Mouse (Mus musculus): Measurements from ENCODE around the gene Plppr2.

Plppr2 gene

GRCm38 (mm10) chr9:21932445-21933137 lies 4.2 kb upstream of the Plppr2 start:
- no peak for DNase-seq (ENCODE audit: low read depth, low spot score)

- DNase-seq (ENCODE audit: low read depth, low spot score), result no peak
Measured at GRCm38 (mm10) chr9:21934021-21934420, 2.8 kb upstream of the Plppr2 start.

DNA sequence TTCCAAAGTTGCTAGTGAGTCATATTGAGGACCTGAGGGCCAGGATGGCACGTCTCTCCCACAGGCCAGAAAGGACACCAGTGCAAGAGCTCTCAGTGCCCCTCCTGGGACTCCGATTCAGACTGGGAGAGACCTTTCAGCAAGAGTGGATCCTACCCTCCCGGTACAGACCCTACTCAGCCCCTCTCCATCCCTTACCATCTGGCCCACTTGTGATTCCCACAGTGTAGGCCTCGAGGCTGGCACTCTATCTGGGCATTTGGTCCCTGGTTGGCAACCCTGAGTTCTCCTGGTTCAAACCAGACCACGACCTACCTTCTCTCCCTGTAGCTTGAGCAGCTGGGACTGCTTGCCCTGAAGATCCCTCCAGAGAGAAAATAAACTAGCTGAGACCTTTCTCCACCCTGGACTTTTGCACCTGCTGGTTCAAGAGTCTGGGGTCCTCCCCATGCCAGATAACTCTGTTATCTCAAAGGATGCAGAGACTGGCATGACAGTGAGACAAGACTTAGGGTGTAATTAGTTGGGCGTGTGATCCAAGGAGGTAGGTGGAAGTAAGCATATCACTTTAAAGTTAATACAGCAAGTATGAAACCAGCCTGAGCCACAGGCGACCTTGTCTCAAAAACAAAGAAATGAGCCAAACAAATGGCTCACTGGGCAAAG lies 1.2 kb upstream of the Plppr2 start:
- DNase-seq (ENCODE audit: low read depth, low spot score), result no peak

DNA sequence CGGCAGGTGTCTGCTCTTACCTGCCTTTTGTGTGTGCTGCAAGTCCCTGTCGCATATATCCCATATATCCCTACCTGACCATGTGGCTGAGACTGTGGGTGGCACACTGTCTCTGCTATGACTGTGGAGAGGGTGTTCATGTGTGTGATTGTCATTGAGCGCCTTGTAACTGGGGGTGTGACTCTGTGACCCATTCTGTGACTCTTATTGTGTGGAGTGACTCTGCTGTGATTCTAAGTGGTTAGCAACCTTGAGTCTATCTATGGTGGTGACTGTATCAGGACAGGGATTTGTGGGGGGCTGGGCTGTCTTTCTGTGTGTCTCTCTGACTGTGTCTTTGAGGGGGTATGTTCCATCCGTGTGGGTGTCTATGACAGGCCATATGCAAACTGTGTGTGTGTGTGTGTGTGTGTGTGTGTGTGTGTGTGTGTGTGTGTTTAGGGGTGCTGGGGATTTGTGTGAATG lies 910 bp downstream of the Plppr2 start:
- DNase-seq (ENCODE audit: low read depth, low spot score), result no peak

DNA sequence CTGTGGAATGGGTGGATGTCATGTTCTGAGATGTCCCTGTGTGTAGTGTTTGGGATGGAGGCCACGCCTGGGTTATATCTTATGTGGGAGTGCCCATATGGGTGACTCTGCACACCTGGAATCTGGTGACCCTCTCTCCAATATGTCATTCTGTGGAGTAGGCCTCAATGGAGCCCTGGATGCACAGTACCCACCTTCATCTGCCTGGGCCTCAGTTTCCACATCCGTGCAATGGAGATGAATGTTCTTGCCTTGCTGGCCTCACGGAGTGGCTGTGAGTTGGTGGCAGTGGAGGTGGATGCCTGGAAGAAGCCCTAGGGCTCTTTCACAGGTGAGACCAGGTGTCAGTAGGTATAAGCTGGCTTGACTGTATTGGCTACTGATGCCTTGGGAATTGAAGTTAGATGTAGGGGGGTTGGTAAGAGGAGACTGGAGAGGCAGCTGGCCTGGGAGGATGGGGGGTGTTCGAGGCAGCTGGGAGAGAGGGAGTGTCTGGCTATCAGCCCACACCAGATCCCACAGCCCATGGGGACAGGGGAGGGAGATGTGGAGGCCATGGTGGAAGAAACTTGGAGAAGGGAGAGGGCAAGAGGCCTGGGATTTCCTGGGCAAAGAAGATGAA lies 1.5 kb downstream of the Plppr2 start:
- no peak for DNase-seq (ENCODE audit: low read depth, low spot score)

DNA sequence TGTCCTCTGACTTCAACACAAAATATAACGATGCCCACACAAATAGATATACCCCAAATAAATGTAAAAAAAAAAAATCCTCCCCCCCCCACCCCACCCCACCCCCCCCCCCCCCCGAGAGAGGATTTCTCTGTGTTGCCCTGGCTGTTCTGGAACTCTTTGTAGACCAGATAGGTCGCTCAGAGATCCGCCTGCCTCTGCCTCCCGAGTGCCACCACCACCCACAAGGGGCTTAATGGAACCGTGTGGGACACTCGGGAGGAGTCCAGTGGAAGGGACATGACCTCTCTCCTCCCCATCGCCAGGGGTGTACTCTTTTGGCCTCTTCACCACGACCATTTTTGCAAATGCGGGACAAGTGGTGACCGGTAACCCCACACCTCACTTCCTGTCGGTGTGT lies 6.2 kb downstream of the Plppr2 start:
- DNase-seq (ENCODE audit: low read depth, low spot score), result no peak

DNA sequence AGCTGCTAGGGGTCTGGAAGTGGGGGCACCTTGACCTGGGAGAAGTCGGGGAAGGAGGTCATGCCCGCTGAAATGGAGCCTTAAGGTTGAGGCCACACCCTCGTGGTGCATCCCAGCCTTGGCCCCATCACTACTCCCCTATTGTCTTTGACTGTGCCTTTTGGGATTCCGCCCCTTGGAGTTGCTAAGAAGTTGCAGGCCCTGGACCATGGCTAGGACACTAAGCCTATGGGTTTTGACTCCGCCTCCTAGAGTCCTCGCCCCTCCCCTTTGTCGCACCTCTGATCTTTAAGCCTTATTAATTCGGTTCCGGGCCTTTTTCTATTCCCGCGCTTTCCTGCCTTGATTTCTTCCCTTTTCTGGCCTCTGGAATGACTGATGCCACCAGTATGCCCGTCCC lies 6.8 kb downstream of the Plppr2 start:
- no peak for DNase-seq (ENCODE audit: low read depth, low spot score)

DNA sequence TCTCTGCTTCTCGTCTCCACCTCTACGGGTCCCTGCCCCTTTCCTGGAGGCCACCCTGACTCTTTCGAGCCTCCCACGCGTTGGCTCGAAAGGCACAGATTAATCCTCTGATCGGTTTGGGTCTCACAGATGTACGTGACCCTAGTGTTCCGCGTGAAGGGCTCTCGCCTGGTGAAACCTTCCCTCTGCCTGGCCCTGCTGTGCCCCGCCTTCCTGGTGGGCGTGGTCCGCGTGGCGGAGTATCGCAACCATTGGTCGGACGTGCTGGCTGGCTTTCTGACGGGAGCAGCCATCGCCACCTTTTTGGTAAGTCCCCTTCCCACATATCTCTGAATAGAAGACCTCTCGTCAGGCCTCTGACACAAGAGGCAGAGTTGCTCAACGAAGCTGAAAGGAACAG lies 7.4 kb downstream of the Plppr2 start:
- no peak for DNase-seq (ENCODE audit: low read depth, low spot score)

DNA sequence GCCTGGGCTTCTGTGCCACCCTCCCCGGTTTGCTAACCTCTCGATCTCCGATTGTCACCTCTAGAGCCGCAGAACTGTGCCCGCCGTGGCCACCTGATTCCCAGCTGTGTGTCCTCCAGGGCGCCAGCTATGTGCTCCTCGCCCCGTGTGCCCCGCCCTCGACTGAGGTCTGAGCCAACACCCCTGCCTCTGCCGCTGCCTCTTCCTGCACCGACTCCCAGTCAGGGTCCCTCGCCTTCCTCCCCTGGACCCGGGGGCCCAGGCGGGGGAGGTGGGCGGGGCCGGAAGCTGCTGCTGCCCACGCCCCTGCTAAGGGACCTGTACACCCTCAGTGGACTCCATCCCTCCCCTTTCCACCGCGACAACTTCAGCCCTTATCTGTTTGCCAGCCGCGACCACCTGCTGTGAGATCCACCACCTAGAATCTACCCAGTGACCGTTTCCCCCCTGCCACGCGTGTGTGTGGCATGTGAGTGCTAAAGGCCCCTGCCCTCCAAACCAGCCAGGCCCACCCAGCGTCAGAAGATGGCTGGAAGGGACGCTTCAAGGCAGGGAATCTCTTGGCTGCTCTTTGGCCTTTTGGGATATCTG lies 10.8 kb downstream of the Plppr2 start:
- no peak for DNase-seq (ENCODE audit: low read depth, low spot score)

- DNase-seq (ENCODE audit: low read depth, low spot score), result no peak
Measured at GRCm38 (mm10) chr9:21948146-21948545, 11.3 kb downstream of the Plppr2 start.

DNA sequence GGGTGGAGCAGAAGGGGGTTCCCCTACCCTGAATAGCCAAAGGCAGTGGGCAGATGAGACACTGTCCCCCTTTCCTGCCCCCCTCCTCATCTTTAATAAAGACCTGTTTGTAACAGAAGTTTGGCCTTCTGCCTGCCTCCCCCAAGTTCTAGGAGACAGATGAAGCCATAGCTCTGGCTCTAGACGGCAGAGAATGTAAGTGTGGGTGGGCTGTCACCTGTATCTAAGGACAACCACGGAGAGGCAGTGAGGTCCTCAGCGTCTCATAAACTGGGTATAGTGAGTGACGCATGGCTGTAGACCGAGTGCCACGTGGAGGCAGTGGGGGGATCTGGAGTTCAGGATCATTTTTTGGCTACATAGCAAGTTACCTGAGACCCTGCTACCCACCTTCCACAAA lies 12.0 kb downstream of the Plppr2 start:
- DNase-seq (ENCODE audit: low read depth, low spot score), result no peak

DNA sequence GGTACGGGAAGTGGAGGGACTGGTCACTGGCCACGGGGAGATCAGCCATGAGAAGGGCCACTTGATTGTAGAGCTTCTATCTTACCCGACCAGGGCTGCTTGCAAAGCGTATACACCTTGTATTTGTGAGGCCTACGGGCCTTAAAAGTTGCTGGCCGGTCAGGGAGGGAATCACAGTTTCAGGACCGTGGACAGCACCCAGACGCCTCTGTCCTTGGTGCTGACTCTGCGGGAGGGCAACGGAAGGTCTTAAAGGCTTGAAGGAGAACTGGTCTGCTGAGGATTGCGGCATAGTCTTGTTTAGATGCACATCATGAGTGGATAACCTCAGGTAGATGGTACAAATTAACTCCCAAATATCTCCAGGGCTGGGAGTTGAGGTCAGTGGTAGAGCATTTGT lies 13.5 kb downstream of the Plppr2 start:
- no peak for DNase-seq (ENCODE audit: low read depth, low spot score)

- DNase-seq (ENCODE audit: low read depth, low spot score), result no peak
Measured at GRCm38 (mm10) chr9:21951977-21952376, 15.1 kb downstream of the Plppr2 start.

DNA sequence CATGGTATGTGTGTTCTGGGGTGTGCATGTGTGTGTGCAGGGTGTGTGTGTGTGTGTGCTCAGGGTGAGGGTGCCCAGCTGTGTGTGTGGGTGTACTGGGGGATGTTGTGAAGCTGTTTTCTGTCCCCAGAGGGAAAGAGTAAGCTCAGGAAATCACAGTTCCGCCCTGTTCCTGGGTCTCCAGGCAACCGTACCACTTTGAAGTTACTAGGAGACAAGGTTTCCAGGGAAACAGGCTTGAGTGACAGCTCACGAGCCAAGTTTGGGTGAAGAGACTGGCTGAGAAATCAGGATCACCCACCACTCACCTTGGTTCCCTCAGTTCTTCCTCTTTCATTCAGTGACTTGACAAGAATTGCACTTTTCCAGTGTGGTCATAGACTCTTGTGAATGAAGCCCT lies 16.8 kb downstream of the Plppr2 start:
- DNase-seq (ENCODE audit: low read depth, low spot score), result no peak

- DNase-seq (ENCODE audit: low read depth, low spot score), result no peak
Measured at GRCm38 (mm10) chr9:21954635-21955034, 17.8 kb downstream of the Plppr2 start.

DNA sequence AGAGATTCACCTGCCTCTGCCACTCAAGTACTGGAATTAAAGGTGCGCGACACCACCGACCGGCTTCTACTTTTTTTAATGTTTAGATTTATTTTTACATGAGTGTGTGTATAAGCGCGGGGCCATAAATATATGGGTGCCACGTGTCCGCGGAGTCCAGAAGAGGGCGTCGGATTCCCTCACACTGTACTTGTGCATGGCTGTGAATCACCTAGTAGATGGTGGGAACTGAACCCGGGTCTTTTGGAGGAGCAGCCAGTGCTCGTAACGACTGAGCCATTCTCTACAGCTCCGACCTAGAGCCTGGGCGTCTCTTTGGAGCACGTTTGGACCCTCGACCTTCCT lies 18.4 kb downstream of the Plppr2 start:
- DNase-seq (ENCODE audit: low read depth, low spot score), result no peak

GRCm38 (mm10) chr9:21955570-21956281 lies 18.9 kb downstream of the Plppr2 start, which contains the start of gene Swsap1:
Swsap1 (plus strand) TSS chr9:21955755.
- peak; percentile 97 for DNase-seq (ENCODE audit: low read depth, low spot score)

DNA sequence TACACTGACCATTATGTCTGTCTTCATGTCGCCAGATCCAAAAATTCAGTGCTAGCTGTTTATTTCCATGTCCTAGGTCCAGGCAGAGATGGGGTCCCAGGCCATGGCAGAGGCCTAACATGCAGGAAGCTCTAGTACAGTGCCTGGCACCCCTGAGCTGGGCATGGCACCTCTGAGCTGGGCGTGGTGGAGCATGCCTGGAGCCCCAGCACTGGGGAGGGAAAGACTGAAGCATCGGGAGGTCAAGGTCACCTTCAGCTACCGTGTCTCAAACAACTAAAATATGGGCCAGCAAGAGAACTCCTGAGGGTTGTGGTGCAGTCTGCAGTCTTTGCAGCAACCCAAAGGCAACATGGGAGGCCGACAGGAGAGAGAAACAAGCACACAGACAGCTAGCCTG lies 21.5 kb downstream of the Plppr2 start:
- no peak for DNase-seq (ENCODE audit: low read depth, low spot score)

- DNase-seq (ENCODE audit: low read depth, low spot score), result no peak
Measured at GRCm38 (mm10) chr9:21959244-21959643, 22.4 kb downstream of the Plppr2 start.

DNA sequence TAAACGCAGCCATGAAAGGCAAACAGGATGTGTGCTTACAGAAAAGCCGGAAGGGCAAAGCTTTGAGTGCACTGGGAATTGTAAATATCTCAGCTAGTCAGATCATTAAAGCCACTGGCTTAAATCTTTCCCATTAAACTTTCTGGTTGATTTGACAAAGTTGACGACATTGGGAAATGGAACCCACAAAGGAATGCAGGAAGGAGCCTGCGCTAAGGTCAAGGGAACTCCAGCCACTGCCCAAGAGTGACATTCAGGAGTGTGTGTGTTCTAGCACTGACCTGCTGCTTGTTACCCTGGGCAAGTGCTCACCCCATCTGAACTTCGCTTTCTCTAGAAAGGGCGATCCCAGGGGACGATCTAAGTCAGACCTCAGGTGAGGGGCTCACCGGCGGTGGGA lies 23.3 kb downstream of the Plppr2 start:
- DNase-seq (ENCODE audit: low read depth, low spot score), result no peak

GRCm38 (mm10) chr9:21960558-21961208 lies 23.9 kb downstream of the Plppr2 start:
- DNase-seq (ENCODE audit: low read depth, low spot score), result no peak

Measured in retina, postnatal 7 days (tissue).